Mouse (Mus musculus): ENCODE data around the gene Lcmt2.
"Not testable (repeated sequence)": the region's sequence is repeated elsewhere in the genome, so short reads cannot be mapped to it uniquely, and the experiment has no call there.

The Lcmt2 gene

GRCm38 (mm10) chr2:121140018-121140882 lies at the start of gene Lcmt2, which contains the start of gene Adal:
Gene Lcmt2, minus strand, starts transcription at chr2:121140653.
Gene Adal, plus strand, starts transcription at chr2:121140428.
- peak; percentile 79 for DNase-seq (ENCODE audit: low read depth)

- DNase-seq (ENCODE audit: low read depth), result no peak
These were observed 48.1 kb upstream of the Lcmt2 start for GRCm38 (mm10) chr2:121188530-121188929.

DNA sequence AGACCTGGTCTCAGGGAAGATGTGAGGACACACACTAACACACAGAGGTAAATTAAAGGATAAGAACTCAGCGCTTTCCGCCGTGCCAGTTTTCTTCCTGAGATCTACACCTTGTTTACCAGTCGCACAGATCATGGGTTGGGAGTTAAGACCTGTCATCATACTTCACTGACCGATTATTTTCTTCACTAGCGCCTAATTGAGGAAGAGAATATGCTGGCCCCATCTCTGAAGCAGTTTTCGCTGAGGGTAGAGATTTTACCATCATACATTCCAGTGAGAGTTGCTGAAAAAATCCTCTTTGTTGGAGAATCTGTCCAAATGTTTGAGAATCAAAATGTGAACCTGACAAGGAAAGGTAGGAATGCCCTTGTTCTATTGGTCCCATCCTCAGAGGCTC lies 43.7 kb upstream of the Lcmt2 start:
- no peak for DNase-seq (ENCODE audit: low read depth)

DNA sequence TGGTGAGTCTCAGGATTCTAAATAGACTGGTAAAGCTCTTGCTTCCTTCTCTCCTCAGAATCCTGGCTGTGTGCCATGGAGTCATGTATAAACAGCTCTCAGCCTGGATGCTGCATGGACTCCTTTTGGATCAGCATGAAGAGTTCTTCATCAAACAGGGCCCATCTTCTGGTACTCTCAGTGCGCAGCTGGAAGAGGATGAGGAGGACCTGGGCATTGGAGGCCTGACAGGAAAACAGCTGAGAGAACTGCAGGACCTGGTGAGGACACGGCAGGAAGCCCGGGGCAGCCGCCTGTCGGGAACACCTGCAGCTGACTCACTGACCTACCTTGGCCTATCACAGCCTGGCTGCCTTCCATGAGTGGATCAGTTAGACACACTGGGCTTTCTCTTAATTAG lies 43.0 kb upstream of the Lcmt2 start:
- DNase-seq (ENCODE audit: low read depth), result no peak

DNA sequence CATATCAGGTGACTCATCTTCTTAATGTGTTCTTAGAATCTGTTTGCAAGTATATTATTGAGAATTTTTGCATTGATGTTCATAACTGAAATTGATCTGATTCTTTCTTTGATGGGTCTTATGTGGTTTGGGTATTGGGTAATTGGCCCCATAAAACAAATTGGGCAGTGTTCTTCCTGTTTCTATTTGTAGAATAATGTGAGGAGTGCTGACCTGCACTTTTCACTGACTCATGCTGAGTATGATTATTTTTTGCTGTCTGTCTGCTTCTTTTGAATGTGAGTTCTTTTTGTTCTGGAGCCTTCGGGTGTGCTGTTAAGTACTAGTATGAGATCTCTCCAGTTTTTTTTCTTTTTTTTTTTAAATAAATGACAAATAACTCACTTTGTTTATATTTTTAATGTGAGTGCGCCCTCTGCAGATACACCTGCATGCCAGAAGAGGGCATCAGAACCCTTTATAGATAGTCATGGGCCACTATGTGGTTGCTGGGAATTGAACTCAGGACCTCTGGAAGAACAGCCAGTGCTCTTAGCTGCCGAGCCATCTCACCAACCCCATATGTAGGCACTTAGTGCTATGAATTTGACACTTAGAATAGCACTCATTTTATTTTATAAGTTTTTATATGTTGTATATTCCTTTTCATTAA lies 38.5 kb upstream of the Lcmt2 start:
- DNase-seq (ENCODE audit: low read depth), result no peak

DNA sequence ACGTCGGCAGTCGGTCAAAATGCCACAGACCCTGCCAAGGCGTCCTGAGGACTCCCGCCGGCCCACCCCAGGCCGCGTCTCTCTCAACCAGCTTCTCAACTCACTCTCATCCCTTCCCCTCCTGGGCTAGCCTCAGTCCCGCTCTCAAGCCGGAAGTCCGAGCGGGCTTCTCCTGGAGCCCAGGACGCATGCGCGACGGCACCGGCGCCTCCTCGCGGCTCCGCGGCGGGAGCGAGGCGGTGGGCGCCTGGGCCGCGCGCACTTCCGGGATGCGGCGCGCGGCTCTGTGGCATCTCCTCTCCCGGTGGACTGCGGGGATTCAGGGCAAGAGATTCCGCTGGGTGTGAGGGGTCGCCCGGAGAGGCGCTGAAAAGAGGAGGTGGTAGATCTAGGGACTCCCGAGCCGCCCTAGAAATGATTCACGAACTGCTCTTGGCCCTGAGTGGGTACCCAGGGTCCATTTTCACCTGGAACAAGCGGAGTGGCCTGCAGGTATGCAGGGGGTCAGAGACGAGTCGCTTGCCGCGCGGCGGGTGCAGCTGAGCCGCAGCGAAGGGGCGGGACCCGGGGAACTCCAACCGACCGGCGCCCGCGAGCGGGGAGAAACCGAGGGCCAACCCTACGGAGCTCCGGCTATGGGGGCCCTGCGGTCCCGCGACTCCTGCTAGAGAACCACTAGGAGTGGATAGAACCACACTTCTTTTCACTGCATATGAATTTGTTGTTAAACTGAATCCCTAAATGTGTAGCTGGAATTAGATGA lies 30.7 kb upstream of the Lcmt2 start, which contains the start of gene Zscan29:
Gene Zscan29 (minus strand): TSS at position 146 of the 763 bp plus-strand sequence.
- peak; percentile 79 for DNase-seq (ENCODE audit: low read depth)

GRCm38 (mm10) chr2:121170481-121170971 lies 30.1 kb upstream of the Lcmt2 start, which contains the start of gene Tubgcp4:
Gene Tubgcp4, plus strand, starts transcription at chr2:121170654.
- peak; percentile 40 for DNase-seq (ENCODE audit: low read depth)

DNA sequence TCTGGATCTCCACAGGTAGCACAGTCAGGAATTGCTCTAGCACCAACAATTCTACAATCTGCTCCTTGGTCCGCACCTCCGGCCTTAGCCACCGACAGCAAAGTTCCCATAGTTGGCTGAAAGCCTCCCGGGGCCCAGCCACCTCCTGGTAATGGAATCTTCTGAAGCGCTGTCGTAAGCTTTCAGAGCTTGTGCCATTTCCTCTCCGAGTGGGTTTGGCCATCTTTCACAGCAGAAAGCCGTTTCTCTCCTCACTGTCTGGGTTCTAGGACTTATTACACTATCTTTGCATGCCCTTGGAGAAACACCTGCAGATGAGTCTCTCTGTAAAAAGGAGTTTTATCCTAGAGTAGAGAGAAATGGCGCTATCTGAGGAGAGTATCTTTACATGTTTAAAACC lies 29.4 kb upstream of the Lcmt2 start:
- peak; percentile 17 for DNase-seq (ENCODE audit: low read depth)

- DNase-seq (ENCODE audit: low read depth), result no peak
These were observed 28.7 kb upstream of the Lcmt2 start for GRCm38 (mm10) chr2:121169173-121169572.

DNA sequence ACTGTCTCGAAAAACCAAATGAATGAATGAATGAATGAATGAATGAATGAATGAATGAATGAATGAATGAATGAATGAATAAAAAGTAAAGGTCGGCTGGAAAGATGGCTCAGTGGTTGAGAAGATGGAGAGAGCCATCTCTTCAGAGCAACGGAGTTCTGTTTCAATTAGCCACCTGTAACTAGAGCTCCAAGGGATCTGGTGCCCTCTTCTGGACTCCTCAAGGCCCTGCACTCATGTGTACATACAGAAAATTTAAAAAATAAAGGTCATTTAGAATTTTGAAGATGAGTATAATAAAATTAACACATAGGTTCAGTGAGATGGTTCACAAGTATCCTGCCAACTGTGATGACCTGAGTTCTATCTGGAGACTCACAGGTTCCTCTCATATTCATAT lies 12.6 kb upstream of the Lcmt2 start:
- peak; percentile 27 for DNase-seq (ENCODE audit: low read depth)

- DNase-seq (ENCODE audit: low read depth), result no peak
These were observed 9.2 kb upstream of the Lcmt2 start for GRCm38 (mm10) chr2:121149679-121150078.

DNA sequence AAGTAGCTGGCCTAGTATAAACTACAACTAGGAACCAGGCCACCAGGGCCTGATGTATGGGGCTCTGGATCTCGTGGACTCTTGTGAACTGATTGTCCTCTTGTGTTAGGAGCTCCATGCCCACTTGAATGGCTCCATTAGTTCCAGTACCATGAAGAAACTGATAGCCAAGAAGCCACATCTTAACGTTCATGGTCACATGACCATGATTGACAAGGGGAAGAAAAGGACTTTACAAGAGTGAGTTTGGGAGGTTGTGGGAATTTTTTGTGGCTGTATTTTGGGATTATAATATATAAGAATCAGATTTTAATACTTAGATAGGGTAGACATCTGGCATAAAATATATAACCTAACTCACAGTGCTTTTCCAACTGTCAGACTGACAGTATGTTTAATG lies 2.0 kb upstream of the Lcmt2 start:
- no peak for DNase-seq (ENCODE audit: low read depth)

GRCm38 (mm10) chr2:121141216-121142035 lies 973 bp upstream of the Lcmt2 start:
- no peak for DNase-seq (ENCODE audit: low read depth)

- DNase-seq (ENCODE audit: low read depth), result no peak
These were observed 1.0 kb downstream of the Lcmt2 start for GRCm38 (mm10) chr2:121139266-121140017.

- no peak for DNase-seq (ENCODE audit: low read depth)
These were observed 3.1 kb downstream of the Lcmt2 start for GRCm38 (mm10) chr2:121137371-121137770.

GRCm38 (mm10) chr2:121132822-121133221 lies 7.6 kb downstream of the Lcmt2 start:
- DNase-seq (ENCODE audit: low read depth), result no peak

- no peak for DNase-seq (ENCODE audit: low read depth)
These were observed 11.4 kb downstream of the Lcmt2 start for GRCm38 (mm10) chr2:121128865-121129620.

DNA sequence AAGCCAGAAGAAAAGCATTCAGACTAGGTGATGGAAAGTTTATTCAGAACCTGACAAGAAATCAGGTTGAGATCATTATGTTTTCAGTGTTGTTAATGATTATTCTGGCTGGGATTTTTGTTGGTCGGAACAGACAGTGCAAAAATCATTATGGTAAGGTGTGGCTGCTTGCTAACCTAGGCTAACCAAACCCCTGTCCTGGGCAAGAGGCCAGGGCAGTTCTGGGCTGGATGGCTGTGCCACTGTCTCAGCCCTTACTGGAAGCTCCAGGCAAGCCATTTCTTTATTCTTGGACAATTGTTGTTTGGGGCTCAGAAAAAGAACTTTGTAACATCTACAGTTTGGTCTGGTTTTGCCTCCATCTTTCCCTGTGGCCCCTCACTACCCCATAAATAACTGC lies 12.9 kb downstream of the Lcmt2 start:
- no peak for DNase-seq (ENCODE audit: low read depth)

DNA sequence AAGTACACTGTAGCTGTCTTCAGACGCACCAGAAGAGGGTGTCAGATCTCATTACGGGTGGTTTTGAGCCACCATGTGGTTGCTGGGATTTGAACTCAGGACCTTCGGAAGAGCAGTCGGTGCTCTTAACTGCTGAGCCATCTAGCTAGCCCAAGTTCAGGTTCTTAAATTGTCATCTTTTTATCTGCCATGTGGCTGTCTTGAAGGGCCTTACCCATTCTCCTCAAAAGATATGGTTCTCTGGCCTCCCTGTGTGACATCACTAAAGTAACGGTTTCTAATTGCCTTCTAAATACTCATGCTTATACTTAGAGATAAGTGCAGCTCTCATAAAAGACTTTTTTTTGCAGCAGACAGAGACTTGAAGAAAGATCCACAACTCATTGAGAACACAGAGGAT lies 14.2 kb downstream of the Lcmt2 start:
- not testable (repeated sequence) for DNase-seq (ENCODE audit: low read depth)

GRCm38 (mm10) chr2:121119260-121119659 lies 21.2 kb downstream of the Lcmt2 start:
- DNase-seq (ENCODE audit: low read depth), result no peak
